Mouse (Mus musculus): ENCODE data around the gene Mphosph9.

DNA sequence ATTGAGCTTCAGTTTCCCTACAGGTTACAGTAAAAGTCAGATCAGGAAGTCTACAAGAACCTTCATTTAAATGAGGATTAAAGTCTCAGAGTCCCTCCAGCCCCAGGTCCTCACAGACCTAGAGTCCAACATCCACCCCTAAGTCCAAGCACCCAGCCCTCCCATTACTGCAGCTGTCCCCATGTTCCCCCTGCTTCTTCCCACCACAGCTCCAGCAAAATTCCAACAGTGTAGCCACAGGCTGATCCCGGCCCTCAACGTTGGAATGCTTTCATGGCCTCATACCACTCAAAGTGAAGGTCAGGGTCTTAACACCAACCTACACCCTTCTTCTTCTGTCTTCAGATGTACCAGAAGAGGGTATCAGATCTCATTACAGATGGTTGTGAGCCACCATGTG is 116.1 kb downstream of the Mphosph9 start:
- no peak for TF ChIP-seq POLR2A (IDR thresholded peaks at IDR 0.05; ENCODE audit: extremely low read depth, insufficient read depth, low read length)
- TF ChIP-seq CTCF (IDR thresholded peaks at IDR 0.05; ENCODE audit: low read depth, low read length), result no peak

All from liver, adult 2 months (tissue).